Mouse (Mus musculus): ENCODE data around the gene Gstm6.

DNA sequence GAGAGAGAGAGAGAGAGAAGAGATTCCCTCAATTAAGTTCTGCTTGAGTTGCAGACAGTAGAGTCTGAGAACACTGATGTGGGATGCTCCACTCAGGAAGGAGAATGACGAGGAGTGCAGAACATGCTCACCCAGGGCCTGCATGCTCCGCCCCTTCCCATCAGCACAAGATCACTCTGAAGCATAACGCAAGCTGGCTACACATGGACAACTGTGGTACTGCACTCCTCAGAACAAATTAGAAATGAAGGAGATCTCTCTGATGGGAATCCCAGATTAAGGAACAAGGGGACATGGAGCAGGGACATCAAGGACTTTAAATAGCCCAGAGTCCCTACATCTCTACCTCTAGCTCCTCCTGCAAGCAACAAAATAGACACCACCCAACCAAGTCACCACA lies 37.7 kb upstream of the Gstm6 start:
- TF ChIP-seq POLR2A (IDR thresholded peaks at IDR 0.05; ENCODE audit: control insufficient read depth, extremely low read depth, insufficient read depth, low read length, poor library complexity) (no peak), CTCF (IDR thresholded peaks at IDR 0.05; ENCODE audit: borderline replicate concordance, control insufficient read depth, extremely low read depth, insufficient read depth, low read length, poor library complexity) (no peak)
